Mouse (Mus musculus) thymus, adult 2 months (tissue): ENCODE measurements around the gene Hspb3. TPM values are rescaled to one million over a fixed set of nuclear protein-coding genes. Genes with fewer than 3 reads are reported as not detected.

Source experiments
- DNase-seq: peaks from one replicate; pipeline ENCODE4 v3.0.0; 2021
- H3K27ac ChIP-seq: fragments of 200-500 bp; 2 replicates; pipeline ENCODE4 v1.5.1; 2012; ENCODE audit warnings: low read length, control low read depth; ENCODE audit not compliant: control insufficient read depth, insufficient read depth
- H3K27me3 ChIP-seq: fragments of 200-500 bp; 2 replicates; pipeline ENCODE4 v1.6.1; 2012; ENCODE audit warnings: mild to moderate bottlenecking, low read length, moderate library complexity, mixed read lengths; ENCODE audit not compliant: control insufficient read depth, insufficient read depth
- H3K36me3 ChIP-seq: fragments of 200-500 bp; 2 replicates; pipeline ENCODE4 v1.6.1; 2012; ENCODE audit warnings: mild to moderate bottlenecking, low read length, moderate library complexity; ENCODE audit not compliant: control insufficient read depth, insufficient read depth
- H3K4me1 ChIP-seq: fragments of 200-500 bp; replicated peaks from 2 replicates; pipeline ENCODE4 v1.6.1; 2012; ENCODE audit warnings: low read length; ENCODE audit not compliant: control insufficient read depth, insufficient read depth
- H3K4me3 ChIP-seq: fragments of 200-500 bp; 2 replicates; pipeline ENCODE4 v1.5.1; 2012; ENCODE audit warnings: mild to moderate bottlenecking, low read length, control low read depth, moderate library complexity; ENCODE audit not compliant: control insufficient read depth, insufficient read depth
- CTCF ChIP-seq: fragments of 200-500 bp; IDR thresholded peaks from 2 replicates; pipeline ENCODE4 v1.5.1; 2012; ENCODE audit warnings: mild to moderate bottlenecking, control low read depth, low read length, moderate library complexity, borderline replicate concordance; ENCODE audit not compliant: control insufficient read depth, poor library complexity, insufficient read depth; ENCODE audit errors: extremely low read depth
- POLR2A ChIP-seq: fragments of 200-500 bp; IDR thresholded peaks from 2 replicates; pipeline ENCODE4 v1.6.1; 2012; ENCODE audit warnings: mild to moderate bottlenecking, low read length, control low read depth, moderate library complexity; ENCODE audit not compliant: control insufficient read depth, poor library complexity, insufficient read depth; ENCODE audit errors: extremely low read depth
- WGBS: fragments of 180-500 bp; shearing (Covaris S2); methylation state at CpG from one replicate; pipeline ENCODE4 v1.1.7; 2018; 5-methylcytosine and 5-hydroxymethylcytosine counted together
- polyA plus RNA-seq: library from polyadenylated mRNA; depleted of rRNA; stranded (reverse); fragments of >200 nt; gene quantifications from 2 replicates; pipeline ENCODE4 v1.2.3, GENCODE M21; 2012; rRNA removed

The Hspb3 gene
- polyA plus RNA-seq = 0.65 TPM in 1 of 2 replicates, not detected in the other

GRCm38 (mm10) chr13:113663151-113663779, at the start of gene Hspb3:
TSS of gene Hspb3 (minus strand) at chr13:113663676.
- Histone ChIP-seq H3K36me3 (no peaks in the 10 kb centered on the region), H3K27me3 (no peaks in the 10 kb centered on the region), H3K27ac (no peak within 1 kb of the TSS), H3K4me3 (no peak within 1 kb of the TSS), H3K4me1 (no peaks in the 10 kb centered on the region)
- TF ChIP-seq POLR2A (no peak), CTCF (no peak)
- 88% methylated on average over 28 of the region's 28 CpGs for WGBS
- DNase-seq = no peak

DNA sequence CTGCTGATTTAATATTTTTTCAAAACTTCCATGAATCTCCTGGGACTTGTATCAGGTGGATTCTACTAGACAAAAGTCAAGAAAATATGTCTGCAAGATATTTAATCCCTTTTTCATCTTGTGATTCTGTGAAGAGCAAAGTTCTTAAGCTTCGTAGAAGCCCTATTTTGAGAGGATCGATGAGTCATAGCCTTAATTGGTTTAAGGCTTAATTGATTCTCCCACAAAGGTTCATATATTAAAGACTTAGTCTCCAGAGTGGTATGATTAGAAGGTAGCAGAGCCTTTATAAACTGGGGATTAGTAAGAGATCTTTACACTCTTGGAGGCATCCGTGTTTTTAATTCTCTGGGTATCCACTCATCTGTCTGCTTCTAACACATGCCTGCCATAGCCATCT, 49.7 kb upstream of the Hspb3 start:
- no peaks in the 10 kb centered on the region for H3K4me1 ChIP-seq
- H3K36me3 ChIP-seq = no peaks in the 10 kb centered on the region
- WGBS = 99% methylated on average over 3 of the region's 3 CpGs
- no peaks in the 10 kb centered on the region for H3K27me3 ChIP-seq
- DNase-seq = no peak
- TF ChIP-seq POLR2A = no peak
- no peak for TF ChIP-seq CTCF
- no peak overlapping the region for H3K27ac ChIP-seq
- H3K4me3 ChIP-seq = no peak overlapping the region

GRCm38 (mm10) chr13:113706183-113706582, 42.7 kb upstream of the Hspb3 start:
- DNase-seq = no peak
- H3K36me3 ChIP-seq = no peaks in the 10 kb centered on the region
- no peaks in the 10 kb centered on the region for H3K4me1 ChIP-seq
- H3K27ac ChIP-seq = no peak overlapping the region
- H3K4me3 ChIP-seq = no peak overlapping the region
- TF ChIP-seq CTCF (no peak), POLR2A (no peak)
- WGBS = 64% methylated on average over 4 of the region's 4 CpGs
- H3K27me3 ChIP-seq = no peaks in the 10 kb centered on the region

DNA sequence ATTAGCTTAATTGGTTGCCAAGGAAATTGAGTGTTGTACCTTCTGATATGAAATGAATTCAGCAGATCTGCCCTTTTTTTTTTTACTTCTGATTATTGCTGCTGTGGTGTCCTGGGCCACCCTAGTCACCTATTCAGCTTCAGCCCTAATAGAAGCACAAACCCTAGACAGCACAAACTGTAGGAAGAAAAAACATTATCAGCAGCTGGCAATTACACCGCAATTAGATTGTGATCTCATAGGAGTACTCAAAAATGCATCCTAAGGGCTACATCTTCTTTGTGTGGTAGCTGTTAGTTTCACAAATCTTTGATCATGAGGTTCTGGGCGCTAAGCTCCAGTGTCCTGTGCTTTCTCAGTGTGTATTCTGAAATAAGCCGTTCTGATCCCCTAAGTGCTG, 37.7 kb upstream of the Hspb3 start:
- Histone ChIP-seq H3K36me3 (no peaks in the 10 kb centered on the region), H3K4me1 (no peaks in the 10 kb centered on the region), H3K4me3 (no peak overlapping the region), H3K27ac (no peak overlapping the region), H3K27me3 (no peaks in the 10 kb centered on the region)
- DNase-seq = no peak
- WGBS = 93% methylated on average over 3 of the region's 3 CpGs
- TF ChIP-seq CTCF (no peak), POLR2A (no peak)

- Histone ChIP-seq H3K4me3 (no peak overlapping the region), H3K36me3 (no peaks in the 10 kb centered on the region), H3K27ac (no peak overlapping the region), H3K27me3 (no peaks in the 10 kb centered on the region), H3K4me1 (no peaks in the 10 kb centered on the region)
- no peak for DNase-seq
- WGBS = 92% methylated on average over 8 of the region's 8 CpGs
- TF ChIP-seq CTCF (no peak), POLR2A (no peak)
Measured at GRCm38 (mm10) chr13:113699928-113700327, 36.5 kb upstream of the Hspb3 start.

GRCm38 (mm10) chr13:113699415-113699873, 36.0 kb upstream of the Hspb3 start:
- no peaks in the 10 kb centered on the region for H3K4me1 ChIP-seq
- no peaks in the 10 kb centered on the region for H3K27me3 ChIP-seq
- H3K4me3 ChIP-seq = no peak overlapping the region
- TF ChIP-seq POLR2A = no peak
- TF ChIP-seq CTCF = no peak
- WGBS = 83% methylated on average over 11 of the region's 11 CpGs
- no peak for DNase-seq
- no peak overlapping the region for H3K27ac ChIP-seq
- H3K36me3 ChIP-seq = no peaks in the 10 kb centered on the region

DNA sequence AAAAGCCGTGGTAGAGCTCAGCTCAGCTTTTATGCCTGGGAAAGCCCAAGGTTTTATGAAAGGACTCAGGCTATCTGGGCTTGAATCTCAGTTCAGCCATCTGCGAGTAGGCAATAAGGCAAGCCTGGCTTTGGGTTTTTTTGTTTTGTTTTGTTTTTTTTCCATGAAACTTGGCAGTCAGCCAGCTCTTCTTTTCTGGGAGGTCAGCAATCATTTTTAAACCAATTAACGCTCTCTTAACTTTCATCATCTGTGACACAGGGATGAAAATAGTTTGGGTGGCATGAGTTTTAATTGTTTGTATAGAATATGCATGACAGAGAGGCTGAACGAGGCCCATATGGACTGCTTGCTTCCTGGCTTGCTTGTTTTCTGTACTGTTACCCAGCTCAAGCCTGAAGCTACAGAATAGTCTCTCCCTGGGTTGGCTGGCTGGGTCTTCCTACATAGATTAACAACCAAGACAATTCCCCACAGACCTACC, 33.4 kb upstream of the Hspb3 start:
- WGBS = 86% methylated on average over 4 of the region's 4 CpGs

More for the DNA sequence above, 33.4 kb upstream of the Hspb3 start:
- no peak overlapping the region for H3K27ac ChIP-seq
- DNase-seq = no peak
- no peak overlapping the region for H3K4me3 ChIP-seq
- TF ChIP-seq POLR2A (no peak), CTCF (no peak)
- H3K27me3 ChIP-seq = no peaks in the 10 kb centered on the region
- no peaks in the 10 kb centered on the region for H3K36me3 ChIP-seq
- no peaks in the 10 kb centered on the region for H3K4me1 ChIP-seq
